Mouse (Mus musculus): ENCODE data around the gene Lct.
A peak's percentile ranks its signal among the peaks of the same experiment; 100 is the strongest.
"Not testable (repeated sequence)": the region's sequence is repeated elsewhere in the genome, so short reads cannot be mapped to it uniquely, and the experiment has no call there.

Gene Lct

GRCm38 (mm10) chr1:128295296-128295695 lies 32.8 kb downstream of the Lct start:
- DNase-seq, result no peak

- no peak for DNase-seq
Measured at GRCm38 (mm10) chr1:128293524-128293923, 34.6 kb downstream of the Lct start.

GRCm38 (mm10) chr1:128290295-128290694 lies 37.8 kb downstream of the Lct start:
- DNase-seq, result no peak

- no peak for DNase-seq
Measured at GRCm38 (mm10) chr1:128285136-128285535, 43.0 kb downstream of the Lct start.

- no peak for DNase-seq
Measured at GRCm38 (mm10) chr1:128284157-128284690, 43.9 kb downstream of the Lct start.

- DNase-seq, result no peak
Measured at GRCm38 (mm10) chr1:128282924-128283323, 45.2 kb downstream of the Lct start.

GRCm38 (mm10) chr1:128281753-128282152 lies 46.4 kb downstream of the Lct start:
- no peak for DNase-seq

GRCm38 (mm10) chr1:128278563-128278962 lies 49.6 kb downstream of the Lct start:
- DNase-seq, result no peak

GRCm38 (mm10) chr1:128275908-128276307 lies 52.2 kb downstream of the Lct start:
- no peak for DNase-seq

- DNase-seq, result no peak
Measured at GRCm38 (mm10) chr1:128270731-128271130, 57.4 kb downstream of the Lct start.

- DNase-seq, result not testable (repeated sequence)
Measured at GRCm38 (mm10) chr1:128267061-128267460, 61.1 kb downstream of the Lct start.

- DNase-seq, result peak in 1 of 2 experiments; percentile 35
Measured at GRCm38 (mm10) chr1:128244727-128245355, 83.3 kb downstream of the Lct start.

GRCm38 (mm10) chr1:128243996-128244726 lies 84.0 kb downstream of the Lct start:
- DNase-seq, result peak; percentile 93 to 94

GRCm38 (mm10) chr1:128243627-128243995 lies 84.5 kb downstream of the Lct start, which contains the start of gene Ubxn4:
TSS of gene Ubxn4 (plus strand) at chr1:128243964.
- no peak for DNase-seq

- DNase-seq, result no peak
Measured at GRCm38 (mm10) chr1:128235181-128235580, 92.9 kb downstream of the Lct start.

All from spleen, adult 18-20 months (tissue).